Mouse (Mus musculus) CH12.LX (cell line): ENCODE measurements at regions not wholly inside any gene's neighbourhood (a gene's known extent, or its start where the extent isn't known, plus 50 kb on each side); places are given as distances from the start of the nearest gene placed in this dataset.

Source experiments
- CHD1 ChIP-seq: IDR thresholded peaks from 2 replicates; pipeline ENCODE4 v1.6.1; 2012; ENCODE audit warnings: low read depth, low read length, improper control_type of control experiment, inconsistent platforms
- CHD2 ChIP-seq: IDR thresholded peaks from 2 replicates; pipeline ENCODE4 v1.6.1; 2011; ENCODE audit warnings: low read length, improper control_type of control experiment
- CTCF ChIP-seq, 2 experiments: IDR thresholded peaks in 1 of 2; conservative IDR thresholded peaks in 1 of 2; 2 replicates each; pipeline ENCODE4 v1.5.1; 2011 to 2012; ENCODE audit warnings: low read depth in 2 of 2, low read length in 2 of 2, improper control_type of control experiment in 1 of 2, inconsistent platforms in 1 of 2, mild to moderate bottlenecking in 1 of 2, moderate library complexity in 1 of 2
- EP300 ChIP-seq: IDR thresholded peaks from 2 replicates; pipeline ENCODE4 v1.6.1; 2011; ENCODE audit warnings: low read length, improper control_type of control experiment
- GABPA ChIP-seq: IDR thresholded peaks from 2 replicates; pipeline ENCODE4 v1.6.1; 2012; ENCODE audit warnings: low read depth, low read length, improper control_type of control experiment, inconsistent platforms; ENCODE audit not compliant: insufficient replicate concordance
- HCFC1 ChIP-seq: IDR thresholded peaks from 2 replicates; pipeline ENCODE4 v1.6.1; 2012; ENCODE audit warnings: low read depth, mild to moderate bottlenecking, inconsistent platforms, low read length, improper control_type of control experiment
- MXI1 ChIP-seq: IDR thresholded peaks from 2 replicates; pipeline ENCODE4 v1.6.1; 2011; ENCODE audit warnings: mild to moderate bottlenecking, low read depth, low read length, improper control_type of control experiment
- MYC ChIP-seq: IDR thresholded peaks from 2 replicates; pipeline ENCODE4 v1.6.1; 2011; ENCODE audit warnings: low read depth, mild to moderate bottlenecking, improper control_type of control experiment, low read length
- POLR2A ChIP-seq: IDR thresholded peaks from 2 replicates; pipeline ENCODE4 v1.6.1; 2011; ENCODE audit warnings: low read depth, mild to moderate bottlenecking, improper control_type of control experiment, low read length
- SIN3A ChIP-seq: IDR thresholded peaks from 2 replicates; pipeline ENCODE4 v1.6.1; 2012; ENCODE audit warnings: low read length, improper control_type of control experiment, inconsistent platforms
- USF1 ChIP-seq: IDR thresholded peaks from 2 replicates; pipeline ENCODE4 v1.6.1; 2014; ENCODE audit warnings: low read depth, mild to moderate bottlenecking, inconsistent platforms, low read length, improper control_type of control experiment
- USF2 ChIP-seq: conservative IDR thresholded peaks from 2 replicates; pipeline ENCODE4 v1.6.1; 2011; ENCODE audit warnings: low read depth, low read length, improper control_type of control experiment
- ZC3H11A ChIP-seq: IDR thresholded peaks from 2 replicates; pipeline ENCODE4 v1.6.1; 2012; ENCODE audit warnings: low read depth, mild to moderate bottlenecking, inconsistent platforms, low read length, improper control_type of control experiment

GRCm38 (mm10) chr4:45689991-45690916 lies 108.6 kb upstream of the Aldh1b1 start:
- TF ChIP-seq USF2 (no peak), ZC3H11A (no peak), EP300 (no peak), GABPA (no peak), POLR2A (no peak), CHD2 (no peak), USF1 (no peak), MYC (no peak), CHD1 (no peak), MXI1 (no peak), HCFC1 (no peak), SIN3A (no peak), CTCF (conservative IDR thresholded peaks at IDR 0.05 in 1 of 2, IDR thresholded peaks at IDR 0.05 in 1 of 2; ENCODE audit: low read depth in 2 of 2, low read length in 2 of 2) (no peak)
